Mouse (Mus musculus): Measurements from ENCODE around the gene Smco1.

Smco1 gene

DNA sequence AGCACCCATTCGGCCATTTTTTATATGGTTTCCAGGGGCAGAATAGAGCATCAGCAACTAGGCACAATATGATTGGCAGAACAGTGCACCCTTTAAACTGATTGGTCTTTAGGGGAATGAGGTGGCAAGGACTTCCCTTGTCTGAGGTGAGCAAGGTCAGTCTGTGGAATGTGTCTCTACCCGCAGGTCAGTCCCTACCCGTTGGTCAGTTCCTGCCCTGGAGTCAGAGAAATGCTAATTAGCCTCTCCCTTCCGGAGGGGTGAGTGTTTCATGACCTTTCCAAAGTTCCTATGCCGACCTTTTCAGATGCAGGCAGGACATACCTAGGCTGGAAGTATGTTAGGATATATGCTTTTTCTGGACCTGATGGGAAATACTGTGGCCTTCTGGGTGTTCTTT, 41.1 kb downstream of the Smco1 start:
- DNase-seq, result no peak

DNA sequence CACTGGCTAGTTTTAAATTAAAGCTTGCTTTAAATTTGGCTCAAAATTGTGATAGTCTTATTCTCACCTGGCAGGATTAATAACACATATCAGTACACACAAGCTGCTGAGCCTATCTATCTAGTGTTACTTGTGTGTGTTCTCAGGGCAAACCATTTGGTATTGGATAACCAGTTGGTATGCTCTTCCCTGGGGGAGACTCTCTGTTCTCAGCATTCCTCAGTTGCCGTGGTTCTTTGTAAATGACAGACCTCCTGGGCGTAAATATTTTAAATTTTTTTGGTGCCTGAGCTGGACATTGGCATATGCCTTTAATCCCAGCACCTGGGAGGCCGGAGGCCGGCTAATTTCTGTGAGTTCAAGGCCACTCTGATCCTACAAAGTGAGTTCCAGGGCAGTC, 41.6 kb downstream of the Smco1 start:
- no peak for DNase-seq

DNA sequence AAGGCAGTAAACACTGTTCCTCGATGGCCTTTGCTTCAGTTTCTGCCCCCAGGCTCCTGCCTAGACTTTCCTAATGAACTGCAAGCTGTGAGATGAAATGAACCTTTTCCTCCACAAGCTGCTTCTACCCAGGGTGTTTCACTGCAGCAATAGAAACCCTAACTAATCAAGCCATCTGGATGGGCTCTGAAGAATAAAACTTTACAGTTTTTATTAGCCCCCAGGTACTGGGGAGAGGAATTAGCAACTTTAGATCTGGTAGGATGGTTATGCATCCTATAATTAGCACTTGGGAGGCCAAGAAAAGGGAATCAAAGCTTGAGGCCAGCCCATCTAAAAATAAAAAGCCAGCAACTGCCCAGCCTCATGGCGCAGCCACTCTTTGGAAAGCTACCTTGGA, 45.3 kb downstream of the Smco1 start:
- DNase-seq, result no peak

DNA sequence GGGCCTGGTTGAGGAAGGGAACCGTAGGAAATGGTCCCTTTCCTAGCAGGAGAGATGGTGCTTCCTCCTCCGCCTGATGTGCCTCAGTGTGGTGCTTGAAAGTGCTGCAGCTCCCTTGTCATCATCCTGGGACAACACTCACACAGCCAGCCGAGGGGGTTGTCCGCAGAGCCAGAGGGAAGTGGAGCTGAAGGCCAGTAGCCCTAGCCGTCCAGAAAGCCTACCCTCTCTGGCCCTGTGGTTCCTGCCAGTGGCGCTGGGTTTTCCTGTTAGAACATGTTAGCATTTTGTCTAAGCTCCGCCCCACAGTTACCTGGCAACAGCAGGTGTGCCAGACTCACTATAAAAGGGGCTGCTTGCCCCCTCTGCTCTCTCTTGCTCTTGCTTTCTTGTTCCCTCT, 52.7 kb downstream of the Smco1 start:
- DNase-seq, result no peak

All from B cell, adult 2 months (primary cell).